Comparison of ENCODE assay signal across 8 mouse cellular contexts in the genomic region with DNA sequence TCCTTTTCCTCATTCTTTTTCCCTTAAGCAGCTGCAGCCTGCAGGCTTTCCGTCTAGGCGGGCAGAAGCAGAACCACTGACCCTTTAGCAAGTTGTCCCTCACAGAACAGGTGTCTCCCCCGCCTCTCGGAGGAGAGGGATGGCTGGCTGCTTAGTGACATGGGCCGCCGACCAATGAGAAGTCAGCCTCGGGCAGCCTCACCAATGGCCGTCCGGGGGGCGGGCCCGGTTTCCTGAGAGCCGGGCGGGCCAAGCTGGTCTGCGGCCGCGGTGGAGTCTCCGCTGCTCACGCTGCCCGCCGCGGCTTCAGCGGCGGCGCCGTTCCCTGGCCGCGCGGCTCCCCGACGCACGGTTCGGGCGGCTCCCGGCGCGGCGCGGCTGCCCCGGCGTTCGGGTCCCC. TPM values are rescaled to one million over a fixed set of nuclear protein-coding genes. Genes with fewer than 3 reads are reported as not detected.
DNase-seq lines count a peak whose midpoint lies in the region; ATAC-seq lines count a peak whose summit lies in the region.

A gene (plus strand): TSS at position 270 of the 400 bp plus-strand sequence.

- peak within 1 kb of the TSS; percentile 70 to 83 for H3K4me3 ChIP-seq in heart, embryonic 14.5 days (ENCODE audit: control insufficient read depth in 1 of 2, insufficient read depth in 1 of 2, low read depth in 1 of 2, low read length in 2 of 2)
- peak within 1 kb of the TSS; percentile 97 for H3K4me3 ChIP-seq in liver, embryonic 12.5 days

- H3K9ac ChIP-seq in heart, embryonic 14.5 days (ENCODE audit: low read length) = peak within 1 kb of the TSS; percentile 82
- peak within 1 kb of the TSS; percentile 100 for H3K9ac ChIP-seq in liver, embryonic 12.5 days

- ATAC-seq in heart, embryonic 14.5 days (ENCODE audit: insufficient number of reproducible peaks, insufficient read depth, low FRiP score, low read depth) = peak; percentile 91
- ATAC-seq in liver, embryonic 12.5 days = peak; percentile 83

- under 1% methylated on average over 41 of the region's 41 CpGs for WGBS in heart, embryonic 14.5 days
- under 1% methylated on average over 41 of the region's 41 CpGs for WGBS in liver, embryonic 12.5 days (ENCODE audit: insufficient replicate concordance)

- no peak within 1 kb of the TSS; a peak in 1 of 4 replicates for H3K27ac ChIP-seq in heart, embryonic 14.5 days (replicated peaks in 1 of 2; ENCODE audit: control insufficient read depth in 1 of 2, insufficient read depth in 1 of 2, low read depth in 2 of 2, low read length in 2 of 2)
- H3K27ac ChIP-seq in liver, embryonic 12.5 days = peak within 1 kb of the TSS; percentile 98

- H3K27me3 ChIP-seq in heart, embryonic 14.5 days (ENCODE audit: control insufficient read depth, insufficient read depth, low read length) = peaks cover 21% of the 10 kb centered on the region
- H3K27me3 ChIP-seq in liver, embryonic 12.5 days (replicated peaks) = peaks cover 44% of the 10 kb centered on the region
- no peaks in the 10 kb centered on the region for H3K27me3 ChIP-seq in splenic B cell, adult 2 months (ENCODE audit: control insufficient read depth, insufficient read depth, low read length, poor library complexity, severe bottlenecking)

- no peaks in the 10 kb centered on the region for H3K9me3 ChIP-seq in heart, embryonic 14.5 days (ENCODE audit: control insufficient read depth, low read length)
- no peaks in the 10 kb centered on the region for H3K9me3 ChIP-seq in liver, embryonic 12.5 days (replicated peaks)

- peaks cover 2 to 10% of the 10 kb centered on the region in 2 experiments; a peak in 3 of 4 replicates for H3K4me1 ChIP-seq in heart, embryonic 14.5 days (ENCODE audit: control insufficient read depth in 2 of 2, insufficient read depth in 2 of 2, low read length in 2 of 2)
- H3K4me1 ChIP-seq in liver, embryonic 12.5 days = peaks cover 49% of the 10 kb centered on the region

- H3K36me3 ChIP-seq in heart, embryonic 14.5 days (ENCODE audit: control insufficient read depth, insufficient read depth, low read length) = no peaks in the 10 kb centered on the region
- peaks cover 22% of the 10 kb centered on the region for H3K36me3 ChIP-seq in liver, embryonic 12.5 days
- H3K36me3 ChIP-seq in splenic B cell, adult 2 months (ENCODE audit: control insufficient read depth, insufficient read depth, low read length, poor library complexity, severe bottlenecking) = no peaks in the 10 kb centered on the region

- peak; percentile 35 to 50 for DNase-seq in CD8-positive naive resting alpha-beta T cell, adult 2 months (ENCODE audit: low read depth in 2 of 2, low spot score in 2 of 2)
- peak; percentile 87 for DNase-seq in c-Kit-negative CD71-positive TER-119-positive erythroid progenitor cells, embryonic 14.5 days (ENCODE audit: low read depth, low spot score)
- peak; percentile 54 for DNase-seq in fibroblast of lung, adult 2 months (ENCODE audit: low read depth)
- peak; percentile 97 for DNase-seq in kidney, postnatal 14 days
- DNase-seq in naive thymus-derived CD4-positive, alpha-beta T cell, adult 2 months (ENCODE audit: low read depth) = peak; percentile 72
- peak; percentile 78 for DNase-seq in splenic B cell, adult 2 months (ENCODE audit: low read depth, low spot score)

- H3K4me2 ChIP-seq in heart, embryonic 14.5 days (ENCODE audit: low read length) = peak within 1 kb of the TSS; percentile 100
- peak within 1 kb of the TSS; percentile 89 for H3K4me2 ChIP-seq in liver, embryonic 12.5 days

RNA-seq across cellular contexts. Expression of the gene that starts here (rescaled TPM):
- 2.4 and 3.2 TPM in 2 replicates for polyA plus RNA-seq in heart, embryonic 14.5 days (2014; fragmentation: Nextera tagmentation; extraction: Ambion mirVana)
- 197 and 203 TPM in 2 replicates for polyA plus RNA-seq in liver, embryonic 12.5 days (2016; fragmentation: Nextera tagmentation; extraction: Ambion mirVana)

Comparison
In these comparisons a context has a peak if more than half of its experiments do, and no peak if none do; other contexts are left out.
1. RNA of the gene that starts here (polyA plus RNA-seq): 197 to 203 TPM in liver, embryonic 12.5 days; 2.4 to 3.2 TPM in heart, embryonic 14.5 days; every median in the first group is over 10 times any median in the second.
2. DNase-seq: peak in every context shown above with its lines; median percentile 97 in kidney, postnatal 14 days; 87 in c-Kit-negative CD71-positive TER-119-positive erythroid progenitor cells, embryonic 14.5 days; 78 in splenic B cell, adult 2 months; 72 in naive thymus-derived CD4-positive, alpha-beta T cell, adult 2 months; 54 in fibroblast of lung, adult 2 months; 42 in CD8-positive naive resting alpha-beta T cell, adult 2 months.